Mouse (Mus musculus): ENCODE data around the gene Daglb. TPM values are rescaled to one million over a fixed set of nuclear protein-coding genes. Genes with fewer than 3 reads are reported as not detected.

Gene Daglb
- total RNA-seq, 1 experiment, result 9.5 TPM

GRCm38 (mm10) chr5:143489749-143490342 is 25.5 kb downstream of the Daglb start:
- Histone ChIP-seq H3K4me3 (ENCODE audit: insufficient read depth in 1 of 2, low read depth in 1 of 2, low read length in 2 of 2, poor library complexity in 1 of 2, severe bottlenecking in 1 of 2) (no peak overlapping the region), H3K27ac (ENCODE audit: insufficient read depth, low read depth, low read length, poor library complexity, severe bottlenecking) (no peak overlapping the region), H3K36me3 (ENCODE audit: control insufficient read depth, insufficient read depth, low read length, poor library complexity, severe bottlenecking) (peaks cover 2% of the 10 kb centered on the region; the same call in 1 of the 2 replicates), H3K9ac (ENCODE audit: insufficient read depth, low read depth, low read length, poor library complexity, severe bottlenecking) (no peak overlapping the region), H3K4me1 (ENCODE audit: control insufficient read depth in 2 of 2, insufficient read depth in 2 of 2, low read length in 2 of 2, poor library complexity in 1 of 2) (no peaks in the 10 kb centered on the region), H3K9me3 (ENCODE audit: control insufficient read depth, insufficient read depth, low read depth, low read length) (no peaks in the 10 kb centered on the region)
- in situ Hi-C loops (cut with MboI; ENCODE audit: low sequenced_read_pairs in 2 of 2, unreplicated experiment in 2 of 2), result no loop called here
- no peak for TF ChIP-seq ZNF384 (IDR thresholded peaks at IDR 0.05; ENCODE audit: low read depth, low read length)
- TF ChIP-seq MAFK (IDR thresholded peaks at IDR 0.05; ENCODE audit: insufficient read depth, low read depth, low read length), result no peak
- TF ChIP-seq ZC3H11A (IDR thresholded peaks at IDR 0.05; ENCODE audit: borderline replicate concordance, low read depth, low read length), result no peak
- TF ChIP-seq CHD2 (IDR thresholded peaks at IDR 0.05; ENCODE audit: low read depth, low read length), result no peak
- no peak for TF ChIP-seq HCFC1 (IDR thresholded peaks at IDR 0.05; ENCODE audit: borderline replicate concordance, insufficient read depth, low read length)
- DNase-seq (ENCODE audit: low read depth, low spot score), result no peak

- Histone ChIP-seq H3K4me3 (ENCODE audit: insufficient read depth in 1 of 2, low read depth in 1 of 2, low read length in 2 of 2, poor library complexity in 1 of 2, severe bottlenecking in 1 of 2) (no peak overlapping the region), H3K27ac (ENCODE audit: insufficient read depth, low read depth, low read length, poor library complexity, severe bottlenecking) (no peak overlapping the region), H3K4me1 (ENCODE audit: control insufficient read depth in 2 of 2, insufficient read depth in 2 of 2, low read length in 2 of 2, poor library complexity in 1 of 2) (no peaks in the 10 kb centered on the region), H3K9me3 (ENCODE audit: control insufficient read depth, insufficient read depth, low read depth, low read length) (no peaks in the 10 kb centered on the region), H3K9ac (ENCODE audit: insufficient read depth, low read depth, low read length, poor library complexity, severe bottlenecking) (no peak overlapping the region), H3K36me3 (ENCODE audit: control insufficient read depth, insufficient read depth, low read length, poor library complexity, severe bottlenecking) (peaks cover 2% of the 10 kb centered on the region; the same call in 1 of the 2 replicates)
- TF ChIP-seq ZC3H11A (IDR thresholded peaks at IDR 0.05; ENCODE audit: borderline replicate concordance, low read depth, low read length) (no peak), MAFK (IDR thresholded peaks at IDR 0.05; ENCODE audit: insufficient read depth, low read depth, low read length) (no peak), HCFC1 (IDR thresholded peaks at IDR 0.05; ENCODE audit: borderline replicate concordance, insufficient read depth, low read length) (no peak), CHD2 (IDR thresholded peaks at IDR 0.05; ENCODE audit: low read depth, low read length) (no peak), ZNF384 (IDR thresholded peaks at IDR 0.05; ENCODE audit: low read depth, low read length) (no peak)
- no peak for DNase-seq (ENCODE audit: low read depth, low spot score)
- in situ Hi-C loops (cut with MboI; ENCODE audit: low sequenced_read_pairs in 2 of 2, unreplicated experiment in 2 of 2), result no loop called here
These were observed 27.4 kb downstream of the Daglb start for GRCm38 (mm10) chr5:143491736-143492135.

- no peak for TF ChIP-seq ZC3H11A (IDR thresholded peaks at IDR 0.05; ENCODE audit: borderline replicate concordance, low read depth, low read length)
- no peak for TF ChIP-seq MAFK (IDR thresholded peaks at IDR 0.05; ENCODE audit: insufficient read depth, low read depth, low read length)
- no peak for TF ChIP-seq HCFC1 (IDR thresholded peaks at IDR 0.05; ENCODE audit: borderline replicate concordance, insufficient read depth, low read length)
- no peak for TF ChIP-seq CHD2 (IDR thresholded peaks at IDR 0.05; ENCODE audit: low read depth, low read length)
- no peak for TF ChIP-seq ZNF384 (IDR thresholded peaks at IDR 0.05; ENCODE audit: low read depth, low read length)
- no peak overlapping the region for H3K4me3 ChIP-seq (ENCODE audit: insufficient read depth in 1 of 2, low read depth in 1 of 2, low read length in 2 of 2, poor library complexity in 1 of 2, severe bottlenecking in 1 of 2)
- H3K9me3 ChIP-seq (ENCODE audit: control insufficient read depth, insufficient read depth, low read depth, low read length), result no peaks in the 10 kb centered on the region
- no peak overlapping the region for H3K27ac ChIP-seq (ENCODE audit: insufficient read depth, low read depth, low read length, poor library complexity, severe bottlenecking)
- in situ Hi-C loops (cut with MboI; ENCODE audit: low sequenced_read_pairs in 2 of 2, unreplicated experiment in 2 of 2), result no loop called here
- H3K36me3 ChIP-seq (ENCODE audit: control insufficient read depth, insufficient read depth, low read length, poor library complexity, severe bottlenecking), result no peaks in the 10 kb centered on the region
- no peak overlapping the region for H3K9ac ChIP-seq (ENCODE audit: insufficient read depth, low read depth, low read length, poor library complexity, severe bottlenecking)
- DNase-seq (ENCODE audit: low read depth, low spot score), result no peak
- no peaks in the 10 kb centered on the region for H3K4me1 ChIP-seq (ENCODE audit: control insufficient read depth in 2 of 2, insufficient read depth in 2 of 2, low read length in 2 of 2, poor library complexity in 1 of 2)
These were observed 28.8 kb downstream of the Daglb start for GRCm38 (mm10) chr5:143493163-143493562.

GRCm38 (mm10) chr5:143495708-143496107 is 31.3 kb downstream of the Daglb start:
- Histone ChIP-seq H3K36me3 (ENCODE audit: control insufficient read depth, insufficient read depth, low read length, poor library complexity, severe bottlenecking) (no peaks in the 10 kb centered on the region; the same call in 1 of the 2 replicates), H3K9me3 (ENCODE audit: control insufficient read depth, insufficient read depth, low read depth, low read length) (no peaks in the 10 kb centered on the region), H3K4me1 (ENCODE audit: control insufficient read depth in 2 of 2, insufficient read depth in 2 of 2, low read length in 2 of 2, poor library complexity in 1 of 2) (peaks cover 0 to 6% of the 10 kb centered on the region in 2 experiments; a peak in 2 of 4 replicates), H3K9ac (ENCODE audit: insufficient read depth, low read depth, low read length, poor library complexity, severe bottlenecking) (no peak overlapping the region), H3K4me3 (ENCODE audit: insufficient read depth in 1 of 2, low read depth in 1 of 2, low read length in 2 of 2, poor library complexity in 1 of 2, severe bottlenecking in 1 of 2) (no peak overlapping the region), H3K27ac (ENCODE audit: insufficient read depth, low read depth, low read length, poor library complexity, severe bottlenecking) (no peak overlapping the region)
- in situ Hi-C loops (cut with MboI; ENCODE audit: low sequenced_read_pairs in 2 of 2, unreplicated experiment in 2 of 2), result no loop called here
- no peak for TF ChIP-seq CHD2 (IDR thresholded peaks at IDR 0.05; ENCODE audit: low read depth, low read length)
- DNase-seq (ENCODE audit: low read depth, low spot score), result no peak

GRCm38 (mm10) chr5:143497451-143497850 is 33.1 kb downstream of the Daglb start:
- in situ Hi-C loops (cut with MboI; ENCODE audit: low sequenced_read_pairs in 2 of 2, unreplicated experiment in 2 of 2), result no loop called here
- Histone ChIP-seq H3K9ac (ENCODE audit: insufficient read depth, low read depth, low read length, poor library complexity, severe bottlenecking) (no peak overlapping the region), H3K4me1 (ENCODE audit: control insufficient read depth in 2 of 2, insufficient read depth in 2 of 2, low read length in 2 of 2, poor library complexity in 1 of 2) (peaks cover 0 to 9% of the 10 kb centered on the region in 2 experiments; a peak in 2 of 4 replicates), H3K36me3 (ENCODE audit: control insufficient read depth, insufficient read depth, low read length, poor library complexity, severe bottlenecking) (no peaks in the 10 kb centered on the region; the same call in 1 of the 2 replicates), H3K27ac (ENCODE audit: insufficient read depth, low read depth, low read length, poor library complexity, severe bottlenecking) (no peak overlapping the region), H3K9me3 (ENCODE audit: control insufficient read depth, insufficient read depth, low read depth, low read length) (no peaks in the 10 kb centered on the region), H3K4me3 (ENCODE audit: insufficient read depth in 1 of 2, low read depth in 1 of 2, low read length in 2 of 2, poor library complexity in 1 of 2, severe bottlenecking in 1 of 2) (no peak overlapping the region)
- no peak for DNase-seq (ENCODE audit: low read depth, low spot score)
- no peak for TF ChIP-seq ZC3H11A (IDR thresholded peaks at IDR 0.05; ENCODE audit: borderline replicate concordance, low read depth, low read length)
- TF ChIP-seq CHD2 (IDR thresholded peaks at IDR 0.05; ENCODE audit: low read depth, low read length), result no peak
- no peak for TF ChIP-seq MAFK (IDR thresholded peaks at IDR 0.05; ENCODE audit: insufficient read depth, low read depth, low read length)
- no peak for TF ChIP-seq ZNF384 (IDR thresholded peaks at IDR 0.05; ENCODE audit: low read depth, low read length)
- TF ChIP-seq HCFC1 (IDR thresholded peaks at IDR 0.05; ENCODE audit: borderline replicate concordance, insufficient read depth, low read length), result no peak

Data from ES-E14 (cell line).